Mouse (Mus musculus): ENCODE measurements at regions not wholly inside any gene's neighbourhood (a gene's known extent, or its start where the extent isn't known, plus 50 kb on each side); places are given as distances from the start of the nearest gene placed in this dataset.
A peak's percentile ranks its signal among the peaks of the same experiment; 100 is the strongest.

GRCm38 (mm10) chr14:25074022-25074800 lies 384.8 kb upstream of the Zmiz1 start:
- no peak for DNase-seq

DNA sequence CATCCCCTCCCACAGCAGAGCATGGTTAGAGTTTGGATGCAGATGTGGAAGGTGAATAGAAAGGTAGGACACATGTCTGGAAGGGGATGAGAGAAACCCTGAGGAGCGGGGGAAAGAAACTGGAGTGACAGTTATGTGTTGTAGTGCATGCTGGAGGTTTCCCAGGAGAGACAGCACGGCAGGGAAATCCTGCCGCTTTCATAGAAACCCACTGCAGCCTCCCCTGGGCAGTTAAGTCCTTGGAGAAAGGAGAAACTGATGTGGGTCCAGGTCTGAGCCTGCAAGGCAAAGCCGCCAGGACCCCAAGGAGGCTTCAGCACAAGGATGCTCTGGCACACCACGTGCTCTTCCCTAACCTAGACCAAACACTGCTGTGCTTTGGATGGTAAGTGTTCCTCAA lies 384.1 kb upstream of the Zmiz1 start:
- no peak for DNase-seq

DNA sequence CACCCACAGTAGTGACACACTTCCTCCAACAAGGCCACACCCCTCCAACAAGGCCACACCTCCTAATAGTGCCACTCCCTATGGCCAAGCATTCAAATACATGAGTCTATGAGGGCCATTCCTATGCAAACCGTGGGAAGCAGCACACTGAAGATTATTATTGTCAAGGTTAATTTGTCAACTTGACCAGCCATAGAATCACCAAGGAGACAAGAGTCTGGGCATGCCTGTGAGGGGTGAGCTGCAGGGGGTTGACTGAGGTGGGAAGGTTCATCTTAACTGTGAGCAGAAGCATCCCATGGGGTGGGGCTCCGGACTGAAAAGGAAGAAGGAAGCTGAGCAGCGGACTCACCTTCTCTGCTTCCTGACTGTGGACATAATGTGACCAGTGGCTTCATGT lies 378.6 kb upstream of the Zmiz1 start:
- no peak for DNase-seq

GRCm38 (mm10) chr14:25083847-25084246 lies 375.1 kb upstream of the Zmiz1 start:
- no peak for DNase-seq

GRCm38 (mm10) chr14:25096786-25097185 lies 362.2 kb upstream of the Zmiz1 start:
- no peak for DNase-seq

DNA sequence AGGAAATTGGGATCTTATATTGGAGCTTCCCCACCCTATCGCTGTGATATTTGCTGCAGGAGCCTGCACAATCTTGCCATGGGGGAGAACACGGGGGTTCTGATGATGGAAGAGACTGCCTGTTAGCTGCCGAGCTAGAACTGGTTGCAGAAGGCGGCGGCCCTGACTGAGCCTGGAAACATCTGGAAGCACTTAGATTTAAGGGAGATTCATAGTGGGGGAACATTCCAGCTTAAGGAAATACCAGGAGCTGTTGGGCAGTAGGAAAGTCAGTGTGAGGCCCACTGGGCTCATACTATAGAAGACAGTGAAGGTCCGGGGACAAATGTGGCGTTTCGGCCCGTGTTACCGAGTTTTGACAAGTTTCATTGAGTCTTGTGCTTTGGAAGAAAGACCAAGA lies 353.6 kb upstream of the Zmiz1 start:
- DNase-seq, result no peak

- DNase-seq, result no peak
Observed at GRCm38 (mm10) chr14:25106451-25106850, 352.5 kb upstream of the Zmiz1 start.

DNA sequence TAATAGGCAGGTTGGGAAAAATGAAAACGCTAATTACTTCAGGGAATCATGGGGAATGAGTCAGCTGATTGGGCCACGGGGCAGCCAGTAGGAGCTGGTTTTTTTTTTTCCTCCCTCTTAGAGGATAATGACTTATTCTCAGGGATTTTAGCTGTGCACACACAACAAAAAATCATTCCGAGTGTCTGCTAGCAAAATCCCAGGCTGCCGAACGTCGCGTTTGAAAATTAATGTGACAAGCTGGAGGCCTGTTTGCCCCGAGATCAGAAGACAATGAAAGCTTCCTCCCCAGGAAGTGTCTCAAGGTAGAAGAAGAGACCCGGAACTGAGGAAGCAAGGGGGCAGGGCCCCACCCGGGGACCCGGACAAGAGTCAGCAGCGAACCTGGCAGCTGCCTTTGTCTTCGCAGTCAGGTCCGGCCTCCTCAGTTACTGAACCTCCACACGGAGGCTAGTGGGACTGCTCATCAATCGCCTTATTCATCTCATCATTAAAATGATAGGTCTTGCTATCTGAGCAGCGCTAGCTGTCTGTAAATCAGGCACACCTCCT lies 350.8 kb upstream of the Zmiz1 start:
- peak; percentile 34 for DNase-seq

GRCm38 (mm10) chr14:25108701-25109290 lies 350.2 kb upstream of the Zmiz1 start:
- peak; percentile 34 for DNase-seq

GRCm38 (mm10) chr14:25109691-25110090 lies 349.3 kb upstream of the Zmiz1 start:
- DNase-seq, result no peak

- DNase-seq, result no peak
Observed at GRCm38 (mm10) chr14:25112832-25113231, 346.2 kb upstream of the Zmiz1 start.

DNA sequence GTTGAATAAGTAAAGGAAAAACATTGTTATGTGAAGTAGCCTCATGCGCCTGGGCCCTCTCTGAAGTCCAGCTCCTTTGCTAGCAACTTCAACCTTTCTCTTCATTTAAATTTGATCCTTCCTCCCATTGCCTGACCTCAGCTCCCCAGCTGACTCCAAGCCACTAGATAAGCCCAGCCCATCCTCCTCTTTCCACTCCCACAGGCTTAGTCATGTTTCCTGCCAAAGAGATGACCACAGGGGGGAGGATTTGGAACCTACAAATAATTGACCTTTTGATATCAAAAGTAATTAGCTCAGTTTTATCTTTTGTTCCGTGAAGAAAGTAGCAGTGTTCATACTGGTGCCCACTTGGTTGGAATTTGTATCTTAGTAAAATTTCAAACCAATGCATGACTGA lies 345.7 kb upstream of the Zmiz1 start:
- no peak for DNase-seq

DNA sequence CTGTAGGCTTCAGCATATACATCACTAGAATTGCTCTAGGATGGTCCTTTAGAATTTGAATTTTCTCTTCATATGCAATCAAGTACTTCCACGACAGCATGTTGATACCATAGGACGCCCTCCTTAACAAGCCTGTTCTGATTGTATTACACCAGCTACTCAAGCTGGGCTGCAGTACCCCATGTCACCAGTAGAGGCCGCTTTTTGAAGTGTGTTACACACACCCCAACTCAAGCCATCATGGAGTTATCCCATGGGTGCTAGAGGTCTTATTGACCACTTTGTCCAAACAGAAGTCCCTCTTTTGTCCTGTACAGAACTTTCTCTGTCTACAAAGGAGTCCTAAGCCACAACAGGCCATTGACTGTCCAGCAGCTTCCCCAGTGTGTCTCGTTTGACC lies 342.6 kb upstream of the Zmiz1 start:
- peak; percentile 67 for DNase-seq

GRCm38 (mm10) chr14:25119999-25120398 lies 339.0 kb upstream of the Zmiz1 start:
- DNase-seq, result no peak

- DNase-seq, result no peak
Observed at GRCm38 (mm10) chr14:25120506-25120905, 338.5 kb upstream of the Zmiz1 start.

GRCm38 (mm10) chr14:25122971-25123535 lies 335.9 kb upstream of the Zmiz1 start:
- DNase-seq, result no peak

- no peak for DNase-seq
Observed at GRCm38 (mm10) chr14:25123541-25124337, 335.2 kb upstream of the Zmiz1 start.

GRCm38 (mm10) chr14:25126544-25126943 lies 332.4 kb upstream of the Zmiz1 start:
- no peak for DNase-seq

- peak; percentile 38 for DNase-seq
Observed at GRCm38 (mm10) chr14:25127544-25128159, 331.3 kb upstream of the Zmiz1 start.

DNA sequence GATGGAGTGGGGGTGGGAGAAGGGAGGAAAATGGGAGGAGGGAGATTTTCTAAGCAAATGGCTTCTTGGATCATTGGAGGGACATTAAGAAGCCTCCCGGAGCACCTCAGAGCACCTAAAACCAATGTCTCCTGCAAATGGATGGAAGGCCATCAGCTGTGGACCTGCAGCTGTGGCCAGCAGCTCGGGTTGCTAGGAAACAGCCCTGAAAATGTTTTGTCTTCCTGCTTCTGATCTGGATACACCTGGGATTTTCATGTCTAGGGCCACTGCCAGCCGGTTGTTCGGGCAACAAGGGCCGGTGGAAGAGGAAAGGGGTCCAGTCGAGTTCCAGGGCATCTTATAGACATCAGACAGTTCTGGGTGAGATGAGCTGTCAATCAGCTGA lies 330.8 kb upstream of the Zmiz1 start:
- DNase-seq, result no peak

DNA sequence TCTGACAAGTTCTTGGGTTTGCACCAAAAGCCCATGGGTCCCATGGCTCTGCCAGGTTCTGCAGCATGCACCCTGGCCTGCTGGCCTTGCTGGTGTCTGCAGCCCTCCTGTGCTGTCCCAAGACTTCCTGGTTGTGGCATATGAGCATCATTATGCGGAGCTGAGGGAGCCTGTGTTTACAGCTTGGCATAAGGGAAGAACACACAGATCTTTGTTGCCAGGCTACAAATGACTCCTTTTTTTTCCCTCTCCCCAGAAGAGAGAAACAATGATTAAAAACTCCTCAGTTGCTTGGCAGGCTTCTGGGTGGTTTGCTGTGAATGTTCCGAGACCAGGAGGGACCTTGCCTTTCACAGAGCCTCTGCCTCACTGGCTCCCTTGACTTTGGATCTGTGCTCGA lies 323.6 kb upstream of the Zmiz1 start:
- no peak for DNase-seq

GRCm38 (mm10) chr14:25137312-25137711 lies 321.7 kb upstream of the Zmiz1 start:
- DNase-seq, result no peak

DNA sequence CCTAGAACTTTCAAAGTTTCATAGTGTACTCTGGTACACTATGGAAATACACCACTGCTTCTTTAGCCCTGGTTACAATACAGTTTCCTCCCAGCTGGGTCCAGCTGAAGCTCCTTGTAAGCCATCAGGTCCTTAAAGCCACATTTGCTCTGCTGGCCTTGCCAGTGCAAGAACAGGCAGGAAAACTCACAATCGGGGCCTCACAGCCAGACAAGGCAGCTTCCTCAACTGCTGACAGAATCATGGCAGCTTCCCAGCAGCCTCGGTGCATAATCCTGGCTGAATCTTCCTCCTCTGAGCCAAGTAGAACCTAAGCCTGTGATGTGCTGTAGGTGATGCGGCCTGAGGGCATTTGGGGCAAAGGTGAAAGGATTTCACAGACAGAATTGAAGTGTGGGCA lies 320.5 kb upstream of the Zmiz1 start:
- DNase-seq, result no peak

All from right cerebral cortex, postnatal 4 days (tissue).